Mouse (Mus musculus) hindbrain, embryonic 12.5 days (tissue): Measurements from ENCODE around the gene Wbp11. TPM values are rescaled to one million over a fixed set of nuclear protein-coding genes. Genes with fewer than 3 reads are reported as not detected.
"Not testable (repeated sequence)": the region's sequence is repeated elsewhere in the genome, so short reads cannot be mapped to it uniquely, and the experiment has no call there.

ENCODE experiments used
- ATAC-seq: fragments of 200-750 bp; cut with Nextera tagmentation; 2 replicates; pipeline ENCODE4 v1.8.0; 2017; ENCODE audit warnings: moderate TSS enrichment; ENCODE audit not compliant: low FRiP score
- H3K27ac ChIP-seq: fragments of 300-500 bp; sonication (generic); 2 replicates; pipeline ENCODE4 v1.5.1; 2016; ENCODE audit warnings: mild to moderate bottlenecking
- H3K27me3 ChIP-seq: fragments of 300-500 bp; sonication (generic); 2 replicates; pipeline ENCODE4 v1.6.1; 2016; ENCODE audit warnings: mild to moderate bottlenecking
- H3K36me3 ChIP-seq: fragments of 300-500 bp; sonication (generic); 2 replicates; pipeline ENCODE4 v1.6.1; 2016; ENCODE audit warnings: mild to moderate bottlenecking
- H3K4me1 ChIP-seq: fragments of 300-500 bp; sonication (generic); 2 replicates; pipeline ENCODE4 v1.6.1; 2016
- H3K4me2 ChIP-seq: fragments of 300-500 bp; sonication (generic); replicated peaks from 2 replicates; pipeline ENCODE4 v1.6.1; 2016; ENCODE audit warnings: mild to moderate bottlenecking
- H3K4me3 ChIP-seq: fragments of 300-500 bp; sonication (generic); 2 replicates; pipeline ENCODE4 v1.5.1; 2016; ENCODE audit warnings: mild to moderate bottlenecking
- H3K9ac ChIP-seq: fragments of 300-500 bp; sonication (generic); 2 replicates; pipeline ENCODE4 v1.6.1; 2016; ENCODE audit warnings: mild to moderate bottlenecking, moderate library complexity
- H3K9me3 ChIP-seq: fragments of 300-500 bp; sonication (generic); replicated peaks from 2 replicates; pipeline ENCODE4 v1.6.1; 2016; ENCODE audit warnings: mild to moderate bottlenecking
- WGBS: fragments of 180-500 bp; shearing (Covaris S2); methylation state at CpG from one replicate; pipeline ENCODE4 v1.1.7; 2016; 5-methylcytosine and 5-hydroxymethylcytosine counted together
- polyA plus RNA-seq: library from polyadenylated mRNA; unstranded; fragments of >200 nt; fragmentation: Nextera tagmentation; extraction: Ambion mirVana; gene quantifications from 2 replicates; pipeline ENCODE4 v1.2.1, GENCODE M21; 2016

Wbp11 gene
- polyA plus RNA-seq, 1 experiment from 2014 or later: 112 TPM

DNA sequence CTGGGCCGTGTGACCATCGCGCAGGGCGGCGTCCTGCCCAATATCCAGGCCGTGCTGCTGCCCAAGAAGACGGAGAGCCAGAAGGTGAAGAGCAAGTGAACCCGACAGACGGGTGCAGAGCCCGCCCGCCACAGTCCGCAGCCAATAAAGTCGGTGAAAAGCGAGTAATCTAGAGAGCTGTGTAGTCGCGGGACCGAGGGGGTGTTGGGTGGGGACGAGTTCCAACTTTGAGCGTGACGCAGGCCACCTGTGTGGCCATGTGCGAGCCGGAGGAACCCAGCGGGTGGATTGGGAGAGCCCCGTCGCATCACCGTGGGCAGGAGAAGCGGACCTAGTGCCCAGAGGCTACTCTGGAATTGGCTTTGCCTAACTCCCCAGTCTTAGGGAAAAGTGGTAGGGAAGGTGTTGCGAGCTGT lies 19.4 kb downstream of the Wbp11 start:
- peak overlapping the region; percentile 97 for H3K4me2 ChIP-seq
- 0% methylated on average over 28 of the region's 28 CpGs for WGBS
- H3K36me3 ChIP-seq: peaks cover 21% of the 10 kb centered on the region
- H3K4me1 ChIP-seq: peaks cover 22% of the 10 kb centered on the region
- H3K9me3 ChIP-seq: no peaks in the 10 kb centered on the region
- peak overlapping the region; percentile 78 for H3K9ac ChIP-seq
- peak; percentile 23 for ATAC-seq
- peak overlapping the region; percentile 87 for H3K4me3 ChIP-seq
- no peaks in the 10 kb centered on the region for H3K27me3 ChIP-seq
- H3K27ac ChIP-seq: peak overlapping the region; percentile 68; the same call in 1 of the 2 replicates

DNA sequence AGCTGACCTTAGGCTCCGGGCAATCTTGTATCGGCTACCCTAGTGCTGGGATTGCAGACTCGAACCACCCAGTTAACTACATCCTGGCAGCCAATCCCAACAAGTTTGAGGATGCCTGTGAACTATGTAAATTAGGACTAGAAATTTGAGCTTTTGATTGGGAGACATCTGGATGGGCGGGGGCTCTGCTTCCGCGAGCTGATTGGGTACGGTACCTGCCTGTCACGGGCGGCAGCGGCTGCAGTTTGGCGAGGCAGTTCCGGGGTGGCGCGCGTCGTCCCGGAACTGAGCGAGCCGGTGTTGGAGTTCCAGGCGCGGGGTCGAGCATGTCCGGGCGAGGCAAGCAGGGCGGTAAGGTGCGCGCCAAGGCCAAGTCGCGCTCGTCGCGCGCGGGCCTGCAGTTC lies 20.0 kb downstream of the Wbp11 start, which contains the start of gene H2afj:
H2afj (plus strand) TSS at position 231 of the 404 bp plus-strand sequence.
- Histone ChIP-seq H3K9me3 (no peaks in the 10 kb centered on the region), H3K27me3 (no peaks in the 10 kb centered on the region), H3K4me2 (peak within 1 kb of the TSS; percentile 97), H3K27ac (peak within 1 kb of the TSS; percentile 79), H3K4me1 (peaks cover 26% of the 10 kb centered on the region), H3K9ac (peak within 1 kb of the TSS; percentile 78), H3K4me3 (peak within 1 kb of the TSS; percentile 87), H3K36me3 (peaks cover 16% of the 10 kb centered on the region)
- under 1% methylated on average over 34 of the region's 34 CpGs for WGBS
- ATAC-seq: peak; percentile 88

DNA sequence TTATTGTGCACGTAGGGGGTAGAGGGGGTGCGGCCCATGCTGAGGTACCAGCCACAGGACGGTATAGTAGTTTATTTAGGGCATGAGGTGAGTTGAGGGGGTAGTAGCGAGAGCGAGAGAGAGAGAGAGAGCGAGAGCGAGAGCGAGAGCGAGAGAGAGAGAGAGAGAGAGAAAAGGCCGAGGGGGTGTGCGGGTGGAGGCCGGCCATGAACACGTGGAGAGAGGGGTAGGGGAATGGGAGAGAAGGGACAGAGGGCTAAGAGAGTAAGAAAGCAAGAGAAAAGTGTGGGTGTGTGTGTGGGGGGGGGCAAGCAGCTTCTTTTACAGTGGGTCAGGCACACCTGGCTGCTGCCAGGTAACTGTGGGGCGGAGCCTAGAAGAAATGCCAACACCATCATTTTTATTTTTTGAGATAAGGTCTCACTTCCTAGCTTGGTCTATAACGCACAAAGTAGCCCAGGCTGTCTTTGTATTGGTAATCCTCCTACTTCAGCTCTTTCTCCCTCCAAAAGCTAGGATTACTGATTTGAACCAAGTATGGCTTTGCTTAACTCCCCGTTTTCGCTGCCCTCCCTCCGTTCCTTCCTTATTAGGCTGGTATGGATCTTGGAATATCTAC lies 20.5 kb downstream of the Wbp11 start:
- ATAC-seq: peak; percentile 3
- H3K4me3 ChIP-seq: peak overlapping the region; percentile 87
- H3K4me2 ChIP-seq: peak overlapping the region; percentile 97
- peaks cover 29% of the 10 kb centered on the region for H3K4me1 ChIP-seq
- no peaks in the 10 kb centered on the region for H3K27me3 ChIP-seq
- 24% methylated on average over 18 of the region's 18 CpGs for WGBS
- H3K36me3 ChIP-seq: peaks cover 12% of the 10 kb centered on the region
- H3K27ac ChIP-seq: peak overlapping the region; percentile 79
- no peaks in the 10 kb centered on the region for H3K9me3 ChIP-seq
- H3K9ac ChIP-seq: 0 out of 2 replicates have a peak overlapping the region, but pooled peaks have one; percentile 35

DNA sequence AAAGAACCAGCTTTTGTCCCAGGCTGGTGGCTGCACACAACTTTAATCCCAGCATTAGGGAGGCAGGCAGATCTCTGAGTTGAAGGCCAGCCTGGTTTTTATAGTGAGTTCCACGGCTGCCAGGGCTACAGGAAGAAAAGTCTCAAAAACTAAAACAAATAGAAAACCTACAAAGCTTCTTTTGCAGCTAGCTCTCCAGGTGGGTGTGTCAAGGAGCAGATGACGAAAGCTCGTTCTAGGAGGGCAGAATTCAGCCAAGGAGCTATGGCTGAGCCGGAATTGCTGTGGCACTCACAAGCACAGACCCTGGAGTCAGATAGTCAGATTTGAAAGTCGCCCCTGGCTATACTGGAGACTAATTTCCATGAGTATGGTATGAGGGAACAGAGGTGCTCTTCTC lies 21.2 kb downstream of the Wbp11 start:
- no peak overlapping the region for H3K27ac ChIP-seq
- H3K4me3 ChIP-seq: no peak overlapping the region
- H3K4me2 ChIP-seq: no peak overlapping the region
- WGBS: 64% methylated on average over 5 of the region's 5 CpGs
- no peak overlapping the region for H3K9ac ChIP-seq
- no peaks in the 10 kb centered on the region for H3K9me3 ChIP-seq
- H3K4me1 ChIP-seq: peaks cover 29% of the 10 kb centered on the region
- H3K36me3 ChIP-seq: peaks cover 6% of the 10 kb centered on the region; the same call in 1 of the 2 replicates
- no peaks in the 10 kb centered on the region for H3K27me3 ChIP-seq
- no peak for ATAC-seq

DNA sequence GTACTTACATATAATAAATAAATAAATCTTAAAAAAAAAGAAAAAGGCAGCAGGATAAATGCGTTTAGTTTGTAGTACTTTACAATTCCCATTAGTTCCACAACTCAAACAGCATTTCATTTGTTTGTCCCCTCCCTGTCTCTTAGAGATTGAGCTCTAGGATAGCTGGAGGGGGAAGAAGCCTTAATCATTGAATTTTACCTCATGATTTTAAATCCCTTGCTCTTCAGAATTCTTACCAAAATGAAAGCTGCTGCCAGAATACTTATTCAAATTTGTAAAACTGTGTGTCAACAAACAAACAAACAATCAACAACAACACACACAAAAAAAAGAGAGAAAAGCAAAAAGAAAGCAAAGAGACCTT lies 22.6 kb downstream of the Wbp11 start:
- Histone ChIP-seq H3K4me2 (no peak overlapping the region), H3K9me3 (no peaks in the 10 kb centered on the region), H3K9ac (no peak overlapping the region), H3K27me3 (no peaks in the 10 kb centered on the region), H3K36me3 (no peaks in the 10 kb centered on the region), H3K4me3 (no peak overlapping the region), H3K4me1 (peaks cover 29% of the 10 kb centered on the region), H3K27ac (no peak overlapping the region)
- 78% methylated on average over 1 of the region's 1 CpGs for WGBS
- ATAC-seq: no peak

DNA sequence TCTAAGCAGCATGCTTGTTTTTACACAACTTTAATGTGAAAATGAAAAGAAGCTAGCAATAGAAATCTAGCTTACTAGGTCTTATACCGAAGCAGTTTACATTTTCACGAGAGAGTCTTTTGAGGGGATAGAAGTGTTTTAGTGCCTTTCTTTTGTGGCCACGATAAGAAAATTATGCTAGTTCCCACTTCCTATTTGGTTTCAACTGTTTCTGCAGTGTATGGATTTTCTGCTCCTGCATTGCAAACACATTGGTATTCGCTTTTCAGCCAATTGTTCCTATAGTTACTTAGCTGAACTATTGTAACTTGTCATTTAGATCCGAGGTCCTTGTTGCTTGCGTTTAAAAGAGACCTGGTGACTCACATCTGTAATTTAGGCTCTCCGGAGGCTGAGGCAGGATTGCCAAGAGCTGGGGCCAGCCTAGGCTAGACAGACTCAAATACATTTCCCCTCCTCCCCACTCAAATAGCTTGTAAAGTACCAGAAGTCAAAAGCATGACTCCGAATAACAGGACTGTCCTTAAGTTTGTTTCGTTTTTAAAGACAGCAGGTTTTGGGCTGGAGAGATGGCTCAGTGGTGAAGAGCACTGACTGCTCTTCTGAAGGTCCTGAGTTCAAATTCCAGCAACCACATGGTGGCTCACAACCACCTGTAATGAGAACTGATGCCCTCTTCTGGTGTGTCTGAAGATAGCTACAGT lies 23.2 kb downstream of the Wbp11 start:
- peaks cover 27% of the 10 kb centered on the region for H3K4me1 ChIP-seq
- peak overlapping the region; percentile 100 for H3K27ac ChIP-seq
- peak overlapping the region; percentile 57 for H3K9ac ChIP-seq
- no peaks in the 10 kb centered on the region for H3K36me3 ChIP-seq
- H3K9me3 ChIP-seq: no peaks in the 10 kb centered on the region
- WGBS: 34% methylated on average over 9 of the region's 9 CpGs
- H3K4me2 ChIP-seq: peak overlapping the region; percentile 75
- no peak for ATAC-seq
- no peaks in the 10 kb centered on the region for H3K27me3 ChIP-seq
- H3K4me3 ChIP-seq: peak overlapping the region; percentile 75

DNA sequence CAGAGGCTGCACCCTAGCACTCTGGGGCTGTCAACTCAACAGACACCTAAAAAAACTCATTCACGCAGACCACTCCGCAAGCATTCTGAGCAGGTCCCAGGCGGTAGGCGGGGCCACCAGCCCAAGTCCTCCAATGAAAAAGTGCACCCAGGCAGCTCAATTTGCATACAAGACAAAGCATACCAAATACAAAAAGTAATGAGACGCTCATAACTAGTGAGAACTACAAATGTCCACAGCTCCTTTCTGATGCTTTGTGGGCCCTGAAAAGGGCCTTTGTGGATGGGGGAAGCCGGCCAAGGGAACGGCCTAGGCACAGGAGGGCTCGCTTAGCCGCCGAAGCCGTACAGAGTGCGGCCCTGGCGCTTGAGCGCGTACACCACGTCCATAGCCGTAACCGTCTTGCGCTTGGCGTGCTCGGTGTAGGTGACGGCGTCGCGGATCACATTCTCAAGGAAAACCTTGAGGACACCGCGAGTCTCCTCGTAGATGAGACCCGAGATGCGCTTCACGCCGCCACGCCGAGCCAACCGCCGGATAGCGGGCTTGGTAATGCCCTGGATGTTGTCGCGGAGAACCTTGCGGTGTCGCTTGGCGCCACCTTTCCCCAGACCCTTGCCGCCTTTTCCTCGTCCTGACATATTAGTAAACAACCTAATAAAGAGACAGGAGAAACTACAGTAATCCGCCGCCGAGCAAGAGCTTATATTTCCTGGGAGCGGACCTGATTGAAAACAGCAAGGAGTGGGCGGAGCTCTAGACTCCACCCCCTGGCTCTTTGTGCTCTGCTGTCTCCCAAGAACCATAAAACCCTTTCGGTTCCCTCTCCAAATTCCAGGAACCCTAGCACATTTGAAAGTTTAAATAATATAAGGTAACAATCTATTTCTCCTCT lies 24.0 kb downstream of the Wbp11 start, which contains the start of gene Hist4h4:
Hist4h4 (minus strand) TSS at position 677 of the 895 bp plus-strand sequence.
- WGBS: under 1% methylated on average over 50 of the region's 50 CpGs
- Histone ChIP-seq H3K36me3 (no peaks in the 10 kb centered on the region), H3K4me3 (peak within 1 kb of the TSS; percentile 75), H3K4me2 (peak within 1 kb of the TSS; percentile 75), H3K4me1 (peaks cover 18% of the 10 kb centered on the region), H3K9me3 (no peaks in the 10 kb centered on the region), H3K9ac (peak within 1 kb of the TSS; percentile 90), H3K27me3 (no peaks in the 10 kb centered on the region), H3K27ac (peak within 1 kb of the TSS; percentile 100)
- peak; percentile 77 for ATAC-seq

DNA sequence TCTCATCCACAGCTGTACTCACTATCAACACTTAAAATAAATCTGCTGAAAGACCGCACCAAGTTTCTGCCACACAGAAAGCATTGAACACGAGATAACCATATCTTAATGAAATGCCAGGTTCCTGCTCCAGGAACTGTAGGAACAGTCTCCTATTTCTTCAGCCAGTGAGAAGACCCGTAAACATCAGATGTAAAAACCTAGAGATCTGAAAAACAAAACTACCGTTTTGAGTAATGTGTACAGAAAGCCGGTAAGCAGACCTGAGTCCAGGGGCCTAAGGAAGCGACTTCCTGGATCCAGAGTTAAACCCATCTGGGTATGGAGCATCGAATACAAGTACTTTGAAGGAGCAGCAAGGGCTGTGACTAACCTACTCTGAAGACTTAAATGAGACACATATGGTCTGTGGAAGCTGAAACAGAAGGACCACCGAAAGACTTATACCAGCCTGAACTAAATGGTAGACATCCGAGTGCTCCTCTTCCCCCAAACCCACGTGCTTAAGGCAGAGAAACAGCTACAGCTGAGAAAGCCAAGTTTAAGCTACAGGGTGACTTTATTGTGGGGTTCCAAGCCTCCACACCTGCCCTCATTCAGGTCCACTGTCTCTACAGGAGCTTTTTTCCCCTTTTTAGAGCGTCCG lies 24.8 kb downstream of the Wbp11 start:
- no peaks in the 10 kb centered on the region for H3K36me3 ChIP-seq
- peak overlapping the region; percentile 90 for H3K9ac ChIP-seq
- H3K27me3 ChIP-seq: no peaks in the 10 kb centered on the region
- peak overlapping the region; percentile 75 for H3K4me3 ChIP-seq
- no peak for ATAC-seq
- WGBS: 25% methylated on average over 12 of the region's 12 CpGs
- no peaks in the 10 kb centered on the region for H3K9me3 ChIP-seq
- H3K4me1 ChIP-seq: peaks cover 15% of the 10 kb centered on the region
- peak overlapping the region; percentile 75 for H3K4me2 ChIP-seq
- peak overlapping the region; percentile 100 for H3K27ac ChIP-seq

DNA sequence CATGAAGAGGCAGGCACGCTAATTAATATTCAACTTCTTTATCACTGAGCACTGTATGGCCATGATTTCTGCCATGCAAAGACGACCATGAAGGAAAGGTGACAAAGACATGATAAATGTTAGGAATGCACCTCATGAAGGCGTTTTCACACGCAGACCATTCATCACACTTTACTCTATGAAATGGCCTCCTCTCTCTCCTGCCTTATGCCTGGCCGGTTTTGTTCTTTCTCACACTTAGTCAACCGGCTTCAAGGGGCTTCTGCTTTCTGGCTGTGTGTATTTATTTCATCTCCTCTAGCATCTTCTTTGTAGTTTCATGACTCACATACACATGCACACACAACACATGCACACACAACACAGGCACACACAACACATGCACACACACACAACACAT lies 26.8 kb downstream of the Wbp11 start:
- no peak overlapping the region for H3K4me2 ChIP-seq

DNA sequence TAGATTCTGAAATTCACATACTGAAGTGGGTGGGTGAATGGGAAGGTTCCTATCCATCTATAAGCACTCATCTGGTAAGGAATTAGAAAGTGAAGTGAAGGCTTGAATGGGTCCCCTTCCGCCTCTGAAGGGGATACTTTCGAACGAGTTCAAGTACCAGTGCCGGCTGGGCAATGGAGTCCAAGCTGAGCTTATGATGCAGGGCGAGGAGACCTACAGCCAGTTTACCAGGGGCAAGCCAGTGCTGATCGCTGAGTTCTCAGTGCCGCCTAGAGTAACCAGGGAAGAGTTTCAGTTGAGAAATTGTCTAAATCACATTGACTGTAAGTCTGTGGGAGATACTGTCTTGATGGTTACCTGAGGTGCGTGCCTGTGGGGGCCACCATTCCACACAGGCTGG lies 27.3 kb downstream of the Wbp11 start:
- Histone ChIP-seq H3K36me3 (no peaks in the 10 kb centered on the region), H3K27me3 (no peaks in the 10 kb centered on the region; the same call in 1 of the 2 replicates), H3K9me3 (no peaks in the 10 kb centered on the region), H3K9ac (no peak overlapping the region), H3K4me2 (no peak overlapping the region), H3K4me1 (peaks cover 11% of the 10 kb centered on the region), H3K27ac (no peak overlapping the region), H3K4me3 (no peak overlapping the region)
- WGBS: 91% methylated on average over 8 of the region's 8 CpGs
- ATAC-seq: no peak

More for the DNA sequence above, 26.8 kb downstream of the Wbp11 start:
- no peak overlapping the region for H3K9ac ChIP-seq
- no peaks in the 10 kb centered on the region for H3K36me3 ChIP-seq
- no peaks in the 10 kb centered on the region for H3K9me3 ChIP-seq
- 86% methylated on average over 6 of the region's 6 CpGs for WGBS
- H3K27ac ChIP-seq: no peak overlapping the region
- no peaks in the 10 kb centered on the region for H3K27me3 ChIP-seq
- no peak overlapping the region for H3K4me3 ChIP-seq
- H3K4me1 ChIP-seq: peaks cover 11% of the 10 kb centered on the region
- ATAC-seq: no peak

DNA sequence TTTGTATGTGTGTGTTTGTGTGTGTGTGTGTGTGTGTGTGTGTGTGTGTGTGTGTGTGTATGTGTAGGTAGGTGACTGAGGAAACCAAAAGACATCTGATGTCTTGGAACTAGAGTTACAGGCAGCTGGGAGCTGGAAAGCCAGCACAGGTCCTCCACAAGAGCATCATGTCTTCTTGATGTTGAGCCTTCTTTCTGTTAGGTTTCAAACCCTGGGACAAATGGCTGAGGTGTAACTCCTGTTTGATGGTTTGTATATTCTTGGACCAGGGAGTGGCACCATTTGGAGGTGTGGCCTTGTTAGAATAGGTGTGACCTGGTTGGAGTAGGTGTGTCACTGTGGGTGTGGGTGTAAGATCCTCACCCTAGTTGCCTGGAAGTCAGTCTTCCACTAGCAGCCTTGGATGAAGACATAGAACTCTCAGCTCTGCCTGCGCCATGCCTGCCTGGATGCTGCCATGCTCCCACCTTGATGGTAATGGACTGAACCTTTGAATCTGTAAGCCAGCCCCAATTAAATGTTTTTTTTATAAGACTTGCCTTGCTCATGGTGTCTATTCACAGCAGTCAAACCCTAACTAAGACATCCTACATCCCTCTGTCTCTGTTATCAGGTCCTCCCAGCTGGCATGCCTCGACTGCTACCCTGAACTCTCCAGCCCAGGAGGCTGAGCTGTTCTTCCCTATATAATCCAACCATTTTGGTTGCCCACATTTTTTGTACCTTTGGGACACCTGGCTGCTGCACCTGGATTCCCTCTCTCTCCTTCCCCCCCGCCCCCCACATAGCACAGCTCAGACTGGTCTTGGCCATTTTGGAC lies 29.9 kb downstream of the Wbp11 start:
- not testable (repeated sequence) for H3K36me3 ChIP-seq, H3K4me3 ChIP-seq, H3K27me3 ChIP-seq, H3K9ac ChIP-seq, H3K9me3 ChIP-seq, H3K27ac ChIP-seq, H3K4me2 ChIP-seq, ATAC-seq
- WGBS: 82% methylated on average over 3 of the region's 3 CpGs
- peaks cover 13% of the 10 kb centered on the region for H3K4me1 ChIP-seq
